Mouse (Mus musculus): ENCODE measurements around the gene Tbx3.

GRCm38 (mm10) chr5:119641094-119641493 lies 29.4 kb upstream of the Tbx3 start:
- no peak for TF ChIP-seq MAFK (IDR thresholded peaks at IDR 0.05; ENCODE audit: insufficient read depth, low read depth, low read length)
- no peak for TF ChIP-seq HCFC1 (IDR thresholded peaks at IDR 0.05; ENCODE audit: borderline replicate concordance, insufficient read depth, low read length)
- TF ChIP-seq CHD2 (IDR thresholded peaks at IDR 0.05; ENCODE audit: low read depth, low read length) = no peak
- TF ChIP-seq ZNF384 (IDR thresholded peaks at IDR 0.05; ENCODE audit: low read depth, low read length) = no peak
- TF ChIP-seq ZC3H11A (IDR thresholded peaks at IDR 0.05; ENCODE audit: borderline replicate concordance, low read depth, low read length) = no peak
